Mouse (Mus musculus) CD4-positive, CD25-positive, alpha-beta regulatory T cell, adult 4 months (primary cell): ENCODE measurements around the gene 2010111I01Rik. TPM values are rescaled to one million over a fixed set of nuclear protein-coding genes. Genes with fewer than 3 reads are reported as not detected.
"Not testable (repeated sequence)": the region's sequence is repeated elsewhere in the genome, so short reads cannot be mapped to it uniquely, and the experiment has no call there.

ENCODE experiments used
- ATAC-seq: one replicate; pipeline ENCODE4 v1.8.0; 2017
- polyA plus RNA-seq, 2 experiments: library from polyadenylated mRNA; unstranded; fragments of 100-300 nt; shearing (Covaris generic); gene quantifications; one replicate each; pipeline ENCODE4 v1.2.1; 2017

2010111I01Rik gene
- 100 to 1,000 TPM; 224 to 233 TPM for polyA plus RNA-seq

- peak; percentile 98 for ATAC-seq
Observed at GRCm38 (mm10) chr13:62964640-62965311, at the start of gene 2010111I01Rik. 2010111I01Rik (plus strand) TSS chr13:62964893.

- ATAC-seq = no peak
Observed at GRCm38 (mm10) chr13:62916675-62917074, 48.0 kb upstream of the 2010111I01Rik start.

DNA sequence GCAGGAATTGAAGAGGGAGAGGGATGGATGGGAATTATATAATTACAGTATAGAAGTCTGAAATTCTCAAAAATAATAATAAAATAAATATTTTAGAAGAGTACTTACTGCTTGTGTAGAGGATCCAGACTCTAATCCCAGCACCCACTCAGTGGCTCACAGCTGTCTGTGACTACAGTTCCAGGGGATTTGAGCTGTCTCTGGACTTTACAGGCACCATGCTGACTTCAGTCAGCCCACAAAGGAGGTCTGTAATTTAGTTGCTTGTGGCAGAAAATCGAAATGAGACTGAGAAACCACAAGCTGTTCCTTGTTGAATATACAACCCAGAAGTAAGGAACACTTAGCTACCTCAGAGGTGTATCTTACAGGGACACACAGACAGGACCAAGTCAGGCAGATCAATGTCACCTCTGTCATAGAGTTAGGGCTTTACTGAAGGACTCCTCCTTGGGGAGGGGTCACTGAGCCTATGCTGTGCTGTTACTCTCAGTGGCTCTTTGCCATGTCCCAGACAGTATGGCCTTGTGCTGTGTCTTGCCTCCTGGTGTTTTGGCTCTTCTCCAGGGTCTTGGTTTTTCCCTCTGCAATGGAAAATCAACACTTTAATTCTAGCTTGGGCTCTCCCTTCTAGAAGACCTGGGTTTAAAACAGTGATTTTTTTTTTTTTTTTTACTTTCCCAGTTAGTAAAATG is 47.1 kb upstream of the 2010111I01Rik start:
- no peak for ATAC-seq

DNA sequence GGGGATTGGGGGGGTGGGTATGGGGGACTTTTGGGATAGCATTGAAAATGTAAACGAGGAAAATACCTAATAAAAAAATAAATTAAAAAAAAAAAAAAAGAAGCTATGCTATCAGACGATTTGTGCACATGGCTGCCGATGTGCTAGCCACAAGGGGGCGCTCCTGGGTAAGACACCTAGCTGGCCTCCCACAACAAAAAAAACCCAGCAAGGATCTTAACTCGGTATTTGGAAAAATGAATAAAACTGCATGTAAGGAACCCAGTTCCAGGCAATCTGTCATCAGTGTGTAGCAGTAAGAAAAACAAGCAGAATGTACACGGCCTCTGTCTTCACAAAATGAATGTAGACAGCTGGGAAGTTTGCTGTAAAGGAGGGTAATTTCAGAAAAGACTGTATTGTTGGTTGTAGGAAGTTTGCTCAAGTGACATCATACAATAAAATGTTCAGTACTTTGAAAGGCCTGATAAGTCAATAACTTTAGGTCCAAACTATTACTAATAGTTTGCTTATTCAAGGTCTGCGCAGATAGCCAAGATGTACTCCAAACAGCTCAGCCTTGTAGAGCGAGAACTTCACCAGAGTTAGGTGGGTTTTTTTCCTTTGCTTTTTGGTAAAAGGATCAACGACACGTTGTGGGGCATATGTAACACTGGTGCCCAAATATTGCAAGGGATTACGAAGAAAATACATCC is 44.9 kb upstream of the 2010111I01Rik start:
- ATAC-seq = peak; percentile 53

DNA sequence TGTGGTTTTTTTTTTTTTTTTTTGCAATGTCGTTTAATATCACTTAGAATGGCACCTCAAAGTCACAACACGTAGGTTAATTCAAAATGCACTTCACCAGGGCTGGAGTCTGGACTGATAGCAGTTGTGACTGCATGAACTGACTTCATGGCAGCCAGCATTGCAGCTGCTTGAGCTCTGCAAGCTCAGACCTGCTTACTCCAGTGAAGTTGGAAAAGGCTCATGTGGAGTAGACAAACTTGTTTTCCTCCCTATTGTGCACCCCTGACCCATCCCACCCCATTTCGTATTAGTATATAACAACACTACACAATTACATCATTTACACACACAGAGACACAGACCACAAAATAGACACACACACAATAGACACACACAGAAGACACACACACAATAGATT is 42.0 kb upstream of the 2010111I01Rik start:
- ATAC-seq = no peak

- no peak for ATAC-seq
Observed at GRCm38 (mm10) chr13:62923182-62923581, 41.5 kb upstream of the 2010111I01Rik start.

DNA sequence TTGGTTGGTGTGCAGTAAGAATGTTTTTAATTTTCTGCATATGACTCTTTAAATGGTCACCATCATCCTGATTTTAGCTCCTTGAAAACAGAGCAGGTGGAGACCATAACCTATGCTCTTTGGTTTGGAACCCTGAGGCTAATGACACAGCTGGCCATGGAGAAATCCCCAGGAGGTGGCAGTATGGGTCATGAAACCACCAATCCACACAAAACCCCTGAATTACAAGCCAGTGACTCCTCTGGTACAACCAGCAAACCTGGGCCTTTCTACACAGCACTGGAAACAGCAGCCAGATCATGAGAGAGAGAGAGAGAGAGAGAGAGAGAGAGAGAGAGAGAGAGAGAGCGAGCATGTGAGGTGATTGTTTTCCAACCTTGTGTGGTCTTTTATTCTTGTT is 38.2 kb upstream of the 2010111I01Rik start:
- ATAC-seq = no peak

- ATAC-seq = no peak
Observed at GRCm38 (mm10) chr13:62927470-62927869, 37.2 kb upstream of the 2010111I01Rik start.

GRCm38 (mm10) chr13:62929144-62929543 is 35.5 kb upstream of the 2010111I01Rik start:
- ATAC-seq = not testable (repeated sequence)

DNA sequence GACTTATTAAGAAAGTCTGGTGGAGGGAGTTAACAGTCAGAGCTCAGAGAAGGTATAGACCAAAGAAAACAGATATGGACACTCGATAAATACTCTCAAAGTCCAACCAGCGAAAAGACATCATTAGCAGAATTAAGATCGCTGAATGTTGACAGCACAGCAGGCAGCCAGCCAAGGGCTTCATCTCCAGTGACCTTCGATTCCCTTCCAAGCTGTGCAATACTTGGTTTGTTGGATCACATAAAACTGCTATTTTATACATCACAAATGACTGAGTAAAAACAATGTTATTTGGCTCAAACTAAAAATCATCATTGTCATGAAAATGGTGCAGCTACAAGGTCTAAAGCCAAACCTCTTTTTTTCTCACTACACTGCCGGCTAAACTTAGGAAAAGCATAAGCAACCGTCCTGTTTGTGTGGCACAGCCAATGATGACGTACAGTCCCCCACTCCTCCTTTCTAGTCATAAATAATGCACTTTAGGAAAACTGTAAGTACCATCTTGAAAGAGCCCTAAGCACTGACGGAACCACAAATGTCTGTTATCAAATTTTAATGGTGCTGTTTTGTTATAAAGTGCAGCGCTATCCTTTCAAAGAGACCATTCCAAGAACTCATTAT is 34.8 kb upstream of the 2010111I01Rik start:
- ATAC-seq = no peak

DNA sequence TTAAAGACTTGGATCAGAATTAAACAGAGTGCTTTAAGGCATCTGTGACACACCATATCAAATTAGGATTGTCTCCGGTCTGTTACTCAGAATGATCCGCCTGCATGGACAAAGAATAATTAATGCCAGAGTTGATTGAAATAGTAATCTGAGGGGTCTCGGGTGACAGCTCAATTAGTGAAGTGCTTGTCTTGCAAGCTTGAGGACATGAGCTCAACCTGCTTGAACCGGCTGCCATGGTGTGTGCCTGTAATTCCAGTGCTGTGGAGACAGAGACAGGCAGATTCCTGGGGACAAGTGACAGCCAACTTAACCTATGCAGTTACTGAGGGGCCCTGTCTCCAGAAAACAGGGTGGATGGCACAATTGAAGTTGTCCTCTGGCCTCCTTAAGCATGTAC is 32.2 kb upstream of the 2010111I01Rik start:
- no peak for ATAC-seq

DNA sequence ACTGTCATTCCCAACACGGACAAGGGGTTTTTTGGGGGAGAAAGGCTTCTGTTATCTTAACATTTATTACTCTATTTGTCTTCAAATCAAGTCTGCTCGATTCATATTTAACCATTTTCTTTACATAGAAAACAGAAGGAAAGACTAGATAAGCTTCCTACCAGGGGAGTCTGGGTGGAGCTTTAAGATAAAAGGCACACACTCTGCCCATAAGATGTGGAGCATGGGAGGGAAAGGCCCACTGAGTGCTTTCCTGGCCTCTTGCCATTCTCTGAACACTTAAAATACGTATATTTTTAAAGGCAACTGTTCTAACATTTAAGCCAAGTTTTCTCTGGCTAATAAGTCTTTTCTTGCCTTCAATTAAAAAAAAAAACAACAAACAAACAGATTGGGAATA is 25.3 kb upstream of the 2010111I01Rik start:
- no peak for ATAC-seq

- ATAC-seq = no peak
Observed at GRCm38 (mm10) chr13:62939797-62940196, 24.9 kb upstream of the 2010111I01Rik start.

DNA sequence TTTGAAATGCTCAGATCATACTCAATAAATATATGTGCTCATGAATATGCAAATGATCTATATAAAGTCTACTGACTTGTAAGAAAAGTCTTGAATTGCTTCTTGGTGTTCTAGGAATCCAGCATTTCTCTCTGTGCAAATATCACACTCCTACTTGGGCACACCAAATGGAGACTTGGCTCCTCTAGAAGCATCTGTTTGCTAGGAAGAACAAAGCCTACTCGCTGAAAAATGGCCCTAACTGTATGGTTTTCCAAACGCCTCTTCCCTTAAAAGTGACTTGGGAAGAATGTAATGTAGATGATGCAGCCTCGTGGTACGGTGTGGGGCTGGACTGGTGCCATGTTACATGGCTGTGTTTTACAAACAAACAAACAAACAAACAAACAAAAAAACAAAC is 24.0 kb upstream of the 2010111I01Rik start:
- ATAC-seq = no peak

- ATAC-seq = no peak
Observed at GRCm38 (mm10) chr13:62941341-62942005, 23.2 kb upstream of the 2010111I01Rik start.

DNA sequence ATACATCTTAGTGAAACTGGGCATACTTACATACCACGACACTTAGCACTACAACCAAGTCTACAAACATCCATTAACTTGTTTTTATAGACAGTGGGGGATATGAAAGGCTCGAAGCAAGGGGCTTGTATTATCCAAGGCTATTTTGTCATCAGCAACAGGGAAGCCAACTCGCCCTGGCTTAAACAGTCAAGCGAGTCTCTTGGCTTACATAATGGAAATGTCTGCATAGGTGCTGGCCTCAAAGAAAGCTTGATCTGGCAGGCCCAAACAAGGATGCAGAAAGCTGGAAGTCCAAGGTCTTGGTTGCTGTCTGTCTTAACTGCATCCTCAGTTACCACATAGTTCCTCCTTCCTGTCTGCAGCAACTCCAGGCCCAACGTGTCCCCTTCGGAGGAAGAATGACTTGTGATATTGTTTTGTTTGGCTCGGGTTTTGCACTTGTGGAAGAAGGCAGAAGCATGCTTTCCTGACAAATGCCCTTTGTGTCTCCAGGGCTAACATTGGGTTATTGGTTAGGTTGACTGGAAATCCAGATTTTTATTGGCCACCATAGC is 21.3 kb upstream of the 2010111I01Rik start:
- no peak for ATAC-seq

DNA sequence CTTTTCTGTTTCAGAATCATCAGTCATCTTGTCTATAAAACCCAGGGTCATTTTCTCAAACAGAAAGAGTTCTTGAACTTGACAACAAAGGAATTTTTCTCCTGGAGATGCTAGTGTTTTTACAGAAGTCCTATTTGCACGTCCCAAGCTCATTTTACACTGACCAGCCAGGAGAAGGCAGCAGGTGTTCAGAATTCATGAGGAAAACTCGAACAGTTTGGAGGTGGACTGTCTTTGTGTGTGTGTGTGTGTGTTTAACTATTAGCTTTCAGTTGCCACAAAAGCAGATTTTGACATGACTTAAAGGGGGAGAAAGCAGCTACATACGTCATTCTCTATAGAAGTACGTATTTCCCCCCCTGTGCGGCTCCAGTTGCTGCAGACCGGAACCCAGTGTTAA is 20.6 kb upstream of the 2010111I01Rik start:
- no peak for ATAC-seq

- no peak for ATAC-seq
Observed at GRCm38 (mm10) chr13:62949560-62950188, 15.0 kb upstream of the 2010111I01Rik start.

- no peak for ATAC-seq
Observed at GRCm38 (mm10) chr13:62951606-62952005, 13.1 kb upstream of the 2010111I01Rik start.

DNA sequence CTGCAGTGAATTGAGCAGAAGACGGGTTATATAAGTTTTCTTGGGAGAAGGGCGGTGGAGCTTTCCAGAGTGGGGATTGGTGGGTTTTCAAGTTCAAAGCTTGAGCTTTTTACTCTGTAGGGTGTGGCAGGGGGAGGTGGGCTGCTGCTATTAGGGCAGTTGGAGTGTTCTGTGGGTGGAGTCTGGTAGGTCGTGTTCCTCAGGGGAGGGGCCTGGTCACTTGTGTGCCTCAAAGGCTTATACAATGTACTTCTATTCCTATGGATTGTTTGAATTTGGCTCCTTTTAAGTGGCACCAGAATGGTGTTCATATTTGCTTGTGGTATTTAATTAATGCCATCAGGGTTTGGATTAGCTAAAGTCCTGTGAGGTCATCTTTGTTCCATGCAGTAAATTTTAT is 12.6 kb upstream of the 2010111I01Rik start:
- ATAC-seq = no peak

- ATAC-seq = no peak
Observed at GRCm38 (mm10) chr13:62952624-62953023, 12.1 kb upstream of the 2010111I01Rik start.

- no peak for ATAC-seq
Observed at GRCm38 (mm10) chr13:62955997-62956396, 8.7 kb upstream of the 2010111I01Rik start.
